Mouse (Mus musculus) intestine, embryonic 16.5 days (tissue): Measurements from ENCODE around the gene Acss3. TPM values are rescaled to one million over a fixed set of nuclear protein-coding genes. Genes with fewer than 3 reads are reported as not detected.

Experiments
- ATAC-seq: fragments of 200-750 bp; cut with Nextera tagmentation; 2 replicates; pipeline ENCODE4 v1.8.0; 2017; ENCODE audit warnings: moderate TSS enrichment, moderate library complexity
- H3K27ac ChIP-seq: fragments of 300-500 bp; sonication (generic); 2 replicates; pipeline ENCODE4 v1.5.1; 2014; ENCODE audit warnings: mild to moderate bottlenecking, low read length
- H3K27me3 ChIP-seq: fragments of 300-500 bp; sonication (generic); replicated peaks from 2 replicates; pipeline ENCODE4 v1.6.1; 2014; ENCODE audit warnings: low read length, control low read depth, mixed read lengths; ENCODE audit not compliant: control insufficient read depth, insufficient read depth
- H3K36me3 ChIP-seq: fragments of 300-500 bp; sonication (generic); 2 replicates; pipeline ENCODE4 v1.6.1; 2014; ENCODE audit warnings: low read length, control low read depth; ENCODE audit not compliant: control insufficient read depth, insufficient read depth
- H3K4me1 ChIP-seq: fragments of 300-500 bp; sonication (generic); 2 replicates; pipeline ENCODE4 v1.6.1; 2014; ENCODE audit warnings: low read length, control low read depth, mixed read lengths; ENCODE audit not compliant: control insufficient read depth, insufficient read depth
- H3K4me2 ChIP-seq: fragments of 300-500 bp; sonication (generic); 2 replicates; pipeline ENCODE4 v1.6.1; 2014; ENCODE audit warnings: low read depth, low read length, control low read depth
- H3K4me3 ChIP-seq: fragments of 300-500 bp; sonication (generic); 2 replicates; pipeline ENCODE4 v1.5.1; 2014; ENCODE audit warnings: mild to moderate bottlenecking, low read length
- H3K9ac ChIP-seq: fragments of 300-500 bp; sonication (generic); 2 replicates; pipeline ENCODE4 v1.6.1; 2014; ENCODE audit warnings: low read depth, low read length
- H3K9me3 ChIP-seq: fragments of 300-500 bp; sonication (generic); 2 replicates; pipeline ENCODE4 v1.6.1; 2016; ENCODE audit warnings: low read length, control low read depth; ENCODE audit not compliant: control insufficient read depth
- WGBS: fragments of 180-500 bp; shearing (Covaris S2); extraction: QIAGEN DNeasy Blood & Tissue Kit; methylation state at CpG from one replicate; pipeline ENCODE4 v1.1.7; 2014; 5-methylcytosine and 5-hydroxymethylcytosine counted together
- polyA plus RNA-seq: library from polyadenylated mRNA; unstranded; fragments of >200 nt; fragmentation: Nextera tagmentation; extraction: Ambion mirVana; gene quantifications from 2 replicates; pipeline ENCODE4 v1.2.1, GENCODE M21; 2015

The Acss3 gene
- polyA plus RNA-seq, 1 experiment from 2014 or later, result 1.1 TPM

DNA sequence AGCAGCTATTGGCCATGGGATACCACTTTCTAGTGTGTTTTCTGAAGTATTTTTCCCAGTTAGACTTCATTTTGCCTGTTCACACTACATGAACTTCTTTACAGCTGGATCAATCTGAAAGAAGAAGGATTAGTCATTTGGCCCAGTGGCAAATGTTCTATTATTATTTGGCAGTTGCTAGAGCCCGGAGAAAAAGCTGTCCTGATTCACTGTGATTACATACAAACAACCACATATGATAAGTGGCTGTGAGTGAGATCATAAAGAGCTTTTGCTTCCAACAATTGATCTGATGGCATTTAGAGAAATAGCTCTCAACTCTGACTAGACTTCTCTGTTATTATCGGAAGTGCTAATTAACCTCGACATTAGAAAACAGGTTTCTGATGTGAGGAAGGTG, 213.4 kb downstream of the Acss3 start:
- ATAC-seq, result no peak
- H3K9me3 ChIP-seq, result no peaks in the 10 kb centered on the region
- H3K9ac ChIP-seq, result no peak overlapping the region
- no peaks in the 10 kb centered on the region for H3K36me3 ChIP-seq
- no peaks in the 10 kb centered on the region for H3K4me1 ChIP-seq
- H3K27me3 ChIP-seq, result no peaks in the 10 kb centered on the region
- H3K4me2 ChIP-seq, result no peak overlapping the region
- no peak overlapping the region for H3K4me3 ChIP-seq
- H3K27ac ChIP-seq, result no peak overlapping the region
- WGBS, result 78% methylated on average over 3 of the region's 3 CpGs

- ATAC-seq, result no peak
- no peaks in the 10 kb centered on the region for H3K9me3 ChIP-seq
- H3K36me3 ChIP-seq, result no peaks in the 10 kb centered on the region
- H3K9ac ChIP-seq, result no peak overlapping the region
- no peak overlapping the region for H3K4me2 ChIP-seq
- no peak overlapping the region for H3K27ac ChIP-seq
- no peaks in the 10 kb centered on the region for H3K4me1 ChIP-seq
- 66% methylated on average over 13 of the region's 13 CpGs for WGBS
- H3K4me3 ChIP-seq, result no peak overlapping the region
- no peaks in the 10 kb centered on the region for H3K27me3 ChIP-seq
Observed at GRCm38 (mm10) chr10:106896351-106896750, 227.1 kb downstream of the Acss3 start.

Other genes starting within 250 kb of the Acss3 start
- 3.0 and 3.9 TPM in 2 replicates for gene Lin7a, start 148.0 kb upstream of the Acss3 start, polyA plus RNA-seq